Mouse (Mus musculus) urinary bladder, postnatal 4 days (tissue): ENCODE measurements around the gene Pik3r5.

ENCODE experiments used
- DNase-seq, 2 experiments: peaks; one replicate each; pipeline ENCODE4 v3.0.0; 2021 to 2022; ENCODE audit warnings: low spot score in 2 of 2

Pik3r5 gene

DNA sequence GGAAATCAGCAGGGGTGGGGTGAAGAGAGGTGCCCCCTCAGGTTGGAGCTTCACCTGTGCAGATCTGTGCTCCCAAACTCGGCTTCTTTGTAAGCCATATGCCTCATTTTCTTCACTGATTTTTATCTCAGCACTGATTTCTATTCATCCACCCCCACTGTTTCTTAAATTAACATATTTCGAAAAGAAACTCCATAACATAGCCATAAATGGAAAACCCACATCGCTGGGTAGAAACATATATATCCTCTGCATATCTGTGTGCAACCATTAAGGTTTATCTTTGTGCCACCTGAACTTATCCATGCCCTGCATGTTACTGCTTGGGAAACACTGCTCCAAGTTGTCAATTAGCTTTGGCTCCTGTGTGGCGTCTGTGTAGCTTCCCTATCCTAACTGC lies 94.5 kb downstream of the Pik3r5 start:
- no peak for DNase-seq

DNA sequence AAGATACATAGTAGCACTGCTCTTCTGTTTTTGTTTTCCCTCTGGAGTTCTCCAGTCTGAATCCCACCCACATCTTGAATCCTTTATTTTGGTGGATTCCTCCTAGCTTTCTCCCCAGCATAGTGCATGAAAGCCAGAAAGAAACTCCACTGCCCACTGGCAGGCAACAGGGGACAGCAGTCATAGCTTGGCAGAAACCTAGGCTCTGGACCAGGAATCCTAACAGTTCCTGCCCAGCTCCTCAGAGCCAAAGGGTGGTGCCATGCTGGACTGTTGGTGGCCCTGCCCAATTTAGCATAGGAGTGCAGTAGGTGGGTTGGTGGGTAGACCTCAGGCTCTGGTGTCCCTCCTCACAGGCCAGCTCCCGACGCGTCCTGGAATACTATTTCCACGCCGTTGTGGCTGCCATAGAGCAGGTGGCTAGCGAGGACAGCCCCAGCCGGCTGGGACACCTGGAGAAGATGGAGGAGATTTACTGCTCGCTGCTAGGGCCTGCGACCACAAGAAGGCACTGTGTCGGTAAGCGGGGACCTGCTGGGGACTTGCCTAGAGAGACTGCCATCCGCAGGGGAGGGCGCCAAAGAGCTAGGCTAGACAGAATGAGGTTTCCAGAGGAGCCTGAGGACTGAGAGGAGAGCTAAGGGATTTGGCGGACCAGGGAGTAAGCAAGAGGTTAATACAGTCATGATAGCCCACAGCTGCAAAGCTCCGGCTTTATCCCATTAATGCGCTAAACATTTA lies 99.3 kb downstream of the Pik3r5 start:
- peak in 1 of 2 experiments; percentile 52 for DNase-seq

DNA sequence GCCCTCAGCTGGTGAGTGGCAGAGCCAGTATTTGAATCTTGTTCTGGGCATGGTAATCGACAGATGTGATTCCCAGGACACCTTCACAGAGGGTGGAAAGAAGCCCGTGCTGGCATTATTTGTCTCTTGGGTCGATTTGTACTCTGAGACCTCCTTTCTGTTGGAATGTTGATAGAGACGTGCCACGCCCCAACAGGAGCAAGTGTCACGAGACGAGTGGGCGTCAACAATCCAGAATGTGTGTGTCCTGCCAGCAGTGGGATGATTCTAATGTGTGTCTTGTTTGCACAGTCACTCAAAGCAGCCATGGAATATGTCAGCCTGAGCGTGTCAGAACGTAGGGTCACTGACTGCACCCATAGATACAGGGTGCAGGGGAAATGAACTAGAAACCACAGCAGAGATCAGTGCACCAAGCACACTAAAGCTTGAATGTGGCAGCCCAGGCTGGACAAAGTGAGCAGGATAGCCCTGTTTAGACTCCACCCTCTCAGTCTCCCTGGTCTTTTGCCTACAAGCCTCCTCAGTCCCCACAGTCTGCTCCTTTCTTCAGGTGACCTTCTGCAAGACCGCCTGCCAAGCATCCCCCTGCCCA lies 100.1 kb downstream of the Pik3r5 start:
- no peak for DNase-seq

DNA sequence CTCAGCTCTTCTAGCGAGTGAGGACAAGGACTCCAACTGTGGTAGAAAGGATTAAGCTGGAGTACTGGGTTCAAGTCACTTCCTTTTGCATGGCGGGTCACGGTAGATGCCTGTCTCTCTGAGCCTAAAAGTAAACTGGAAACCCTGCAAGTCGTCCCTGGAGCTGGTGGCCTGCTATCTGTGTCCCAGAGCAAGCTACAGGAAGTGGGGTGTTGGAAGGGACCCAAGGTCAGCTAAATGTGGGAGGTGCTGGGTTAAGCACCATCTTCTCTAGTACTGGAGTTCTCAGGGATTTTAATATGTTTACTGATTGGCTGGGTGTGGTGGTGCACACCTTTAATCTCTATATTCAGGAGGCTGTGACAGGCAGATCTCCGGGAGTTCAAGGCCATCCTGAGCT lies 100.9 kb downstream of the Pik3r5 start:
- DNase-seq = no peak

DNA sequence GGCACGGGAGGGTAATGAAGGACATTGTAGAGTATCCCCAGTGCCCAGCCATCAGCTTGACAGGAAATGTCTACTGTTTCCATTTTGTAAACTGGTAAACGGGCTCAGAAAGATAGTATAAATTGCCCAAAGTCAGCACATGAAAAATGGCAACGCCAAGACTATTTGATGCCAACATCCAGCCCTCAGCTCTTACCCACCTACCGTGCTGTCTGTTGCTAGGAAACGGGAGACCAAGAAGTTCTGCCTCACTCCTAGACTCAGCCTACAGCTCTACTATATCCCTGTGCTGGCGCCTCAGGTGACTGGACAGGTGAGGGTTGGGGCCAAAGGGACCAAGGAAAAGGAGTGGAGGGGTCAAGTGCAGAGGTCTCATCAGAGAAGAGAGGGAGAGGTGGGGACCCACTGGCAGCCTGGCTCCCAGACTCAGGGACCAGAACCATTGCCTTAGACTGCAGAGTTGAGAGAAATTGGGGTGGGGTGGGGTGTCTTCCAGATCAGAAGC lies 102.1 kb downstream of the Pik3r5 start:
- no peak for DNase-seq

DNA sequence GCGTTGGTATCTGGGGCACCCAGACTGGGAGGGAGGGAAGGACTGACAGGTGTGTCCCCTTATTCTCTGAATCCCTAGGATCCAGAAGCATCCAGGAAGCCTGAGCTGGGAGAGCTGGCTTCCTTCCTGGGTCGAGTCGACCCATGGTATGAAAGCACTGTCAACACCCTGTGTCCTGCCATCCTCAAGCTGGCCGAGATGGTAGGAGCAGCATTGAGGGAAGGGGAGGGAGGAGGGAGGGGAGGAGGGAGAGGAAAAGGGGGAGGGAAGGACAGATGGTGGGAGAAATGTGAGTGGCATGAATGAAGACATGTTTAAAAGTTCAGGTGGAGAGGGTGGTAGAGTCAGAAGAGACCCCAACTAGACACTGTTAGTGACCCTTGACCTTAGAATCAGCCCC lies 104.1 kb downstream of the Pik3r5 start:
- no peak for DNase-seq

DNA sequence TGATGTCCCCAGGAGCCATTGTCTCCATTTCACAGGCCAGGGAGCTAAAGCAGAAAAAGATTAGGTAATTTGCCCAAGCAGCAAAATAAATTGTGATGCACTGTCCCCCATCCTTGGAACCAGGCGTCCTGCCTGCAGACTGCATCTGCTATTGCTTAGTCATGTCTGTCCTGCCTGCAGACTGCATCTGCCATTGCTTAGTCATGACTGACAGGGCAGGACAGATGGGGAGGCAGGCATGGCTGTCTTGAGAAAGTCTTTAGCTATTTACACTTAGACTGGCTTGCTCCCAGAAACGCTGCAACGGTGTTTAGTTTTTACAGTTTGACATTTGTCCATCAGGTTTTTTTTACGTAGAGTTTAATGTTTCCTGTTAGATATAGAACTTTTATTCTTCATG lies 104.5 kb downstream of the Pik3r5 start:
- no peak for DNase-seq

DNA sequence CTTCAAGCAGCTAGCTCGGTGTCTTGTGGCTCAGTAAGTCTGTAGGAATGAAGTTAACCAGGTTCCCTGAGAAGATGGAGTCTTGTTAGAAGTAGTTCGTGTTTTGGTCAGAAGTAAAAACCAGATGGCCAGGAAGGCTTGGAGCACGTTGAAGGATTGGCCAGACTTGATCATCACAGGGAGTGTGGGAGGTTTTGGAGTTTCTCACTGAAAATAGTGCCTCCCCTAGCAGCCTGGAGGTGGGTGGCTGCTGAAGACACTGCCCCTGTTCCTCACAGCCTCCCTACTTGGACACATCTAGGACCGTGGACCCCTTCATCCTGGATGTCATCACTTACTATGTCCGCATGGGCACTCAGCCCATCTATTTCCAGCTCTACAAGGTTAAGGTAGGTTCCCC lies 107.7 kb downstream of the Pik3r5 start:
- DNase-seq = no peak

DNA sequence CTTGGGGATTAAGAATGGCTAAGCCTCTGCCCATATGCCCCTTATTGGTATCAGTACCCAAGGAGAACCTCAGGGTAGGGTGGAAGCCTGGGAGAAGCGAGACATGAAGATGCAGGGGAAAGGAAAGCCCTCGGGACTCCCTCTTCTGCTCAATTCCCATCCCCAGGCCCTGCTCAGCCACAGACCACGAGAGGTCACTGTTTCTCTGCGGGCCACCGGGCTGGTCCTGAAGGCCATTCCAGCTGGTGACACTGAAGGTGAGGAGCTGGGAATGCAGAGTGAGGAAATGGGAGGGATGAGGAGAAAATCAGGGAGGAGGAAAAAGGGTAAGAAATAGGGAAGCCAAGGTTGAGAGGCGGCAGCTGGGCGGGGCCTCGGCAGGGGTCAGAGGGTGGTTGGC lies 112.6 kb downstream of the Pik3r5 start:
- no peak for DNase-seq

DNA sequence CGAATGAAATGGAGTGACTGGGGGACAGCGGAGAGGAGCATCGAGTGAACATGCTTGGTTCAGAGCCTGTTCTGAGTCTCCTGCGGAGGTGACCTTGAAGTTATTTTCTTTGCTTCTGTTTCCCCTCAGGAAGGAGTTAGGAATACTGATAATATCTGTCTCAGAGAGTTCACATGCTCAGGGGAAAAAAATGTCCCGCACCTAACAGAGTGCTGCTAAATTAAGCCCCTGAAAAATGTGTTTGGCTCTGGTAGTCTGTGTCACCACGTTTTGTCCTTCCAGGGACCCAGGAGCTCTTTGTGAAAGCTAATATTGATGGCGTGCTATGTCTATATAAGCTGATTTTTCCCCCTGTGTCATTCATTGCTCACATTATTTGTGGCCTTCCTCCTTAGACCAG lies 113.3 kb downstream of the Pik3r5 start:
- DNase-seq = no peak

DNA sequence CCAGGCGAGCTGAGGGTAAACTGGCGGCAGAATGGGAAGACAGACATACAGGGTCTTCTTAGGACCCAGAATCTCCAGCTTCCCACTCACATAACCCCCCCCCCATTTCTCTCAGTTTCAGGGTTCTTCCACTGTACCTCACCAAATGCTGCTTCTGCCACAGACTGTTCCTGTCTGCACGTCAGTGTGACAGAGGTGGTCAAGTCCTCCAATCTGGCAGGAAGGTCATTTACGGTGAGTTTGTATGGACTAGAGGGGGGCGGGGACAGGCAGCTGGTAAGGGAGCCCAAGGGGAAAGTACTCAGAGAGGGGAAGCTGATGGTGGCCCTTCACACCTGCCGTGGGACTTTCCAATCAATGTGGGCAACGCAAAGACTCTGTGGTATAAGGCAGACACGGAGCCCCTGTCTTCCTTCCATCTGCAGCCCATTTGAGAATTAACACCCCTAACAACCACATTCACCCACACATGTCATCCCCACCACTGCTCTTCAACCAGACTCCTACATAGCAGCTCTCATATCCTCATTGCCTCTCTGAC lies 113.8 kb downstream of the Pik3r5 start:
- no peak for DNase-seq
